Mouse (Mus musculus): Measurements from ENCODE around the gene Gm37240.

- TF ChIP-seq CTCF (IDR thresholded peaks at IDR 0.05; ENCODE audit: low read depth, low read length) (no peak), GATA1 (IDR thresholded peaks at IDR 0.05; ENCODE audit: borderline replicate concordance, low read length) (no peak), TAL1 (conservative IDR thresholded peaks at IDR 0.05; ENCODE audit: low read depth, low read length) (no peak), POLR2AphosphoS5 (IDR thresholded peaks at IDR 0.05; ENCODE audit: insufficient replicate concordance, low read depth, low read length) (no peak)
Measured at GRCm38 (mm10) chr3:85588701-85589100, 298.6 kb downstream of the Gm37240 start.
